Mouse (Mus musculus) gonadal fat pad, adult 2 months (tissue): ENCODE results near the gene Kcnj4. TPM values are rescaled to one million over a fixed set of nuclear protein-coding genes. Genes with fewer than 3 reads are reported as not detected.

ENCODE experiments used
- DNase-seq: peaks from one replicate; pipeline ENCODE4 v3.0.0-alpha.2; 2012; ENCODE audit warnings: low read depth
- polyA plus RNA-seq: library from polyadenylated mRNA; depleted of rRNA; stranded (reverse); fragments of >200 nt; gene quantifications from 2 replicates; pipeline ENCODE4 v1.2.3, GENCODE M21; 2012

The Kcnj4 gene
- polyA plus RNA-seq, 1 experiment: not detected

GRCm38 (mm10) chr15:79455106-79455810 is 49.8 kb downstream of the Kcnj4 start, which contains the start of gene Csnk1e:
Csnk1e (minus strand) TSS chr15:79455566.
- DNase-seq: no peak

GRCm38 (mm10) chr15:79453831-79454230 is 51.2 kb downstream of the Kcnj4 start:
- no peak for DNase-seq

GRCm38 (mm10) chr15:79448041-79448440 is 57.0 kb downstream of the Kcnj4 start:
- no peak for DNase-seq

- no peak for DNase-seq
These were observed 59.0 kb downstream of the Kcnj4 start for GRCm38 (mm10) chr15:79445786-79446654.

- DNase-seq: no peak
These were observed 61.1 kb downstream of the Kcnj4 start for GRCm38 (mm10) chr15:79443856-79444410.

GRCm38 (mm10) chr15:79442961-79443518 is 62.0 kb downstream of the Kcnj4 start:
- no peak for DNase-seq

- DNase-seq: no peak
These were observed 62.8 kb downstream of the Kcnj4 start for GRCm38 (mm10) chr15:79442257-79442611.

GRCm38 (mm10) chr15:79441331-79442256 is 63.4 kb downstream of the Kcnj4 start:
- no peak for DNase-seq

GRCm38 (mm10) chr15:79440651-79441330 is 64.2 kb downstream of the Kcnj4 start:
- DNase-seq: no peak

GRCm38 (mm10) chr15:79440223-79440622 is 64.8 kb downstream of the Kcnj4 start:
- no peak for DNase-seq

- DNase-seq: no peak
These were observed 65.7 kb downstream of the Kcnj4 start for GRCm38 (mm10) chr15:79439386-79439785.

GRCm38 (mm10) chr15:79438816-79439215 is 66.2 kb downstream of the Kcnj4 start:
- peak; percentile 54 for DNase-seq

- no peak for DNase-seq
These were observed 66.7 kb downstream of the Kcnj4 start for GRCm38 (mm10) chr15:79438209-79438810.

- no peak for DNase-seq
These were observed 67.4 kb downstream of the Kcnj4 start for GRCm38 (mm10) chr15:79437541-79438208.

GRCm38 (mm10) chr15:79436481-79436921 is 68.5 kb downstream of the Kcnj4 start:
- no peak for DNase-seq

GRCm38 (mm10) chr15:79435191-79435671 is 69.8 kb downstream of the Kcnj4 start:
- DNase-seq: no peak
